Mouse (Mus musculus): Measurements from ENCODE around the gene Eif2d. TPM values are rescaled to one million over a fixed set of nuclear protein-coding genes. Genes with fewer than 3 reads are reported as not detected.

Eif2d gene
- polyA plus RNA-seq (2014; fragmentation: Nextera tagmentation; extraction: Ambion mirVana): 51.7 and 67.9 TPM in 2 replicates

GRCm38 (mm10) chr1:131153018-131153629, at the start of gene Eif2d:
Eif2d (plus strand) TSS chr1:131153181.
- Histone ChIP-seq H3K9me3 (ENCODE audit: control insufficient read depth, low read length) (no peaks in the 10 kb centered on the region), H3K27ac (ENCODE audit: low read depth, low read length) (0 out of 2 replicates have a peak within 1 kb of the TSS, but pooled peaks have one; percentile 37), H3K4me1 (ENCODE audit: control insufficient read depth, insufficient read depth, low read length) (peaks cover 9% of the 10 kb centered on the region), H3K36me3 (ENCODE audit: control insufficient read depth, insufficient read depth, low read length) (peaks cover 2% of the 10 kb centered on the region; the same call in 1 of the 2 replicates), H3K27me3 (ENCODE audit: control insufficient read depth, insufficient read depth, low read length) (no peaks in the 10 kb centered on the region), H3K9ac (ENCODE audit: low read depth, low read length) (peak within 1 kb of the TSS; percentile 75), H3K4me3 (ENCODE audit: low read length) (peak within 1 kb of the TSS; percentile 87), H3K4me2 (replicated peaks; ENCODE audit: low read depth, low read length) (peak within 1 kb of the TSS; percentile 86)
- ATAC-seq (ENCODE audit: low FRiP score, low TSS enrichment): peak; percentile 98
- WGBS: under 1% methylated on average over 27 of the region's 27 CpGs

- Histone ChIP-seq H3K27me3 (ENCODE audit: control insufficient read depth, insufficient read depth, low read length) (no peaks in the 10 kb centered on the region), H3K4me3 (ENCODE audit: low read length) (no peak overlapping the region), H3K9me3 (ENCODE audit: control insufficient read depth, low read length) (0 out of 2 replicates have a peak, but pooled peaks cover 4% of the 10 kb centered on the region), H3K36me3 (ENCODE audit: control insufficient read depth, insufficient read depth, low read length) (no peaks in the 10 kb centered on the region), H3K4me2 (replicated peaks; ENCODE audit: low read depth, low read length) (no peak overlapping the region), H3K9ac (ENCODE audit: low read depth, low read length) (no peak overlapping the region), H3K4me1 (ENCODE audit: control insufficient read depth, insufficient read depth, low read length) (peaks cover 6% of the 10 kb centered on the region; the same call in 1 of the 2 replicates), H3K27ac (ENCODE audit: low read depth, low read length) (no peak overlapping the region)
- 79% methylated on average over 10 of the region's 10 CpGs for WGBS
- no peak for ATAC-seq (ENCODE audit: low FRiP score, low TSS enrichment)
Measured at GRCm38 (mm10) chr1:131103776-131104424, 49.1 kb upstream of the Eif2d start.

- Histone ChIP-seq H3K4me2 (replicated peaks; ENCODE audit: low read depth, low read length) (no peak overlapping the region), H3K9me3 (ENCODE audit: control insufficient read depth, low read length) (0 out of 2 replicates have a peak, but pooled peaks cover 4% of the 10 kb centered on the region), H3K36me3 (ENCODE audit: control insufficient read depth, insufficient read depth, low read length) (no peaks in the 10 kb centered on the region), H3K4me3 (ENCODE audit: low read length) (no peak overlapping the region), H3K27me3 (ENCODE audit: control insufficient read depth, insufficient read depth, low read length) (no peaks in the 10 kb centered on the region), H3K27ac (ENCODE audit: low read depth, low read length) (peak overlapping the region; percentile 71; the same call in 1 of the 2 replicates), H3K4me1 (ENCODE audit: control insufficient read depth, insufficient read depth, low read length) (peaks cover 12% of the 10 kb centered on the region; the same call in 1 of the 2 replicates), H3K9ac (ENCODE audit: low read depth, low read length) (peak overlapping the region; percentile 25; the same call in 1 of the 2 replicates)
- 31% methylated on average over 10 of the region's 10 CpGs for WGBS
- peak; percentile 91 for ATAC-seq (ENCODE audit: low FRiP score, low TSS enrichment)
Measured at GRCm38 (mm10) chr1:131107575-131108308, 45.2 kb upstream of the Eif2d start.

- no peaks in the 10 kb centered on the region; the same call in 1 of the 2 replicates for H3K27me3 ChIP-seq (ENCODE audit: control insufficient read depth, insufficient read depth, low read length)
- H3K4me2 ChIP-seq (replicated peaks; ENCODE audit: low read depth, low read length): no peak overlapping the region
- H3K4me3 ChIP-seq (ENCODE audit: low read length): no peak overlapping the region
- H3K36me3 ChIP-seq (ENCODE audit: control insufficient read depth, insufficient read depth, low read length): no peaks in the 10 kb centered on the region
- no peak for ATAC-seq (ENCODE audit: low FRiP score, low TSS enrichment)
- H3K9ac ChIP-seq (ENCODE audit: low read depth, low read length): no peak overlapping the region
- H3K27ac ChIP-seq (ENCODE audit: low read depth, low read length): no peak overlapping the region
- H3K4me1 ChIP-seq (ENCODE audit: control insufficient read depth, insufficient read depth, low read length): peaks cover 12% of the 10 kb centered on the region; the same call in 1 of the 2 replicates
- 41% methylated on average over 12 of the region's 12 CpGs for WGBS
- 0 out of 2 replicates have a peak, but pooled peaks cover 4% of the 10 kb centered on the region for H3K9me3 ChIP-seq (ENCODE audit: control insufficient read depth, low read length)
Measured at GRCm38 (mm10) chr1:131110525-131111106, 42.4 kb upstream of the Eif2d start.

GRCm38 (mm10) chr1:131112576-131112975, 40.4 kb upstream of the Eif2d start:
- Histone ChIP-seq H3K4me3 (ENCODE audit: low read length) (no peak overlapping the region), H3K27ac (ENCODE audit: low read depth, low read length) (no peak overlapping the region), H3K9ac (ENCODE audit: low read depth, low read length) (no peak overlapping the region), H3K36me3 (ENCODE audit: control insufficient read depth, insufficient read depth, low read length) (no peaks in the 10 kb centered on the region), H3K4me2 (replicated peaks; ENCODE audit: low read depth, low read length) (no peak overlapping the region), H3K9me3 (ENCODE audit: control insufficient read depth, low read length) (no peaks in the 10 kb centered on the region), H3K27me3 (ENCODE audit: control insufficient read depth, insufficient read depth, low read length) (no peaks in the 10 kb centered on the region; the same call in 1 of the 2 replicates), H3K4me1 (ENCODE audit: control insufficient read depth, insufficient read depth, low read length) (peaks cover 12% of the 10 kb centered on the region; the same call in 1 of the 2 replicates)
- 32% methylated on average over 6 of the region's 6 CpGs for WGBS
- no peak for ATAC-seq (ENCODE audit: low FRiP score, low TSS enrichment)

- 12% methylated on average over 6 of the region's 6 CpGs for WGBS
- Histone ChIP-seq H3K27ac (ENCODE audit: low read depth, low read length) (no peak overlapping the region), H3K27me3 (ENCODE audit: control insufficient read depth, insufficient read depth, low read length) (no peaks in the 10 kb centered on the region; the same call in 1 of the 2 replicates), H3K9me3 (ENCODE audit: control insufficient read depth, low read length) (no peaks in the 10 kb centered on the region), H3K9ac (ENCODE audit: low read depth, low read length) (no peak overlapping the region), H3K4me3 (ENCODE audit: low read length) (no peak overlapping the region), H3K4me1 (ENCODE audit: control insufficient read depth, insufficient read depth, low read length) (peaks cover 11% of the 10 kb centered on the region; the same call in 1 of the 2 replicates), H3K4me2 (replicated peaks; ENCODE audit: low read depth, low read length) (no peak overlapping the region), H3K36me3 (ENCODE audit: control insufficient read depth, insufficient read depth, low read length) (no peaks in the 10 kb centered on the region)
- ATAC-seq (ENCODE audit: low FRiP score, low TSS enrichment): peak; percentile 55; the same call in 1 of the 2 replicates
Measured at GRCm38 (mm10) chr1:131115932-131116331, 37.0 kb upstream of the Eif2d start.

- no peaks in the 10 kb centered on the region; the same call in 1 of the 2 replicates for H3K27me3 ChIP-seq (ENCODE audit: control insufficient read depth, insufficient read depth, low read length)
- WGBS: 63% methylated on average over 13 of the region's 13 CpGs
- H3K4me3 ChIP-seq (ENCODE audit: low read length): no peak overlapping the region
- no peak overlapping the region for H3K4me2 ChIP-seq (replicated peaks; ENCODE audit: low read depth, low read length)
- no peak for ATAC-seq (ENCODE audit: low FRiP score, low TSS enrichment)
- no peak overlapping the region for H3K9ac ChIP-seq (ENCODE audit: low read depth, low read length)
- H3K36me3 ChIP-seq (ENCODE audit: control insufficient read depth, insufficient read depth, low read length): no peaks in the 10 kb centered on the region
- H3K9me3 ChIP-seq (ENCODE audit: control insufficient read depth, low read length): no peaks in the 10 kb centered on the region
- H3K4me1 ChIP-seq (ENCODE audit: control insufficient read depth, insufficient read depth, low read length): 0 out of 2 replicates have a peak, but pooled peaks cover 9% of the 10 kb centered on the region
- no peak overlapping the region for H3K27ac ChIP-seq (ENCODE audit: low read depth, low read length)
Measured at GRCm38 (mm10) chr1:131116430-131117011, 36.5 kb upstream of the Eif2d start.

GRCm38 (mm10) chr1:131118530-131118929, 34.5 kb upstream of the Eif2d start:
- Histone ChIP-seq H3K36me3 (ENCODE audit: control insufficient read depth, insufficient read depth, low read length) (no peaks in the 10 kb centered on the region), H3K4me3 (ENCODE audit: low read length) (no peak overlapping the region), H3K9ac (ENCODE audit: low read depth, low read length) (no peak overlapping the region), H3K9me3 (ENCODE audit: control insufficient read depth, low read length) (no peaks in the 10 kb centered on the region), H3K27ac (ENCODE audit: low read depth, low read length) (no peak overlapping the region), H3K4me1 (ENCODE audit: control insufficient read depth, insufficient read depth, low read length) (0 out of 2 replicates have a peak, but pooled peaks cover 9% of the 10 kb centered on the region), H3K27me3 (ENCODE audit: control insufficient read depth, insufficient read depth, low read length) (no peaks in the 10 kb centered on the region; the same call in 1 of the 2 replicates), H3K4me2 (replicated peaks; ENCODE audit: low read depth, low read length) (no peak overlapping the region)
- no peak for ATAC-seq (ENCODE audit: low FRiP score, low TSS enrichment)
- WGBS: 58% methylated on average over 10 of the region's 10 CpGs
